Mouse (Mus musculus): ENCODE data around the gene Shb.

DNA sequence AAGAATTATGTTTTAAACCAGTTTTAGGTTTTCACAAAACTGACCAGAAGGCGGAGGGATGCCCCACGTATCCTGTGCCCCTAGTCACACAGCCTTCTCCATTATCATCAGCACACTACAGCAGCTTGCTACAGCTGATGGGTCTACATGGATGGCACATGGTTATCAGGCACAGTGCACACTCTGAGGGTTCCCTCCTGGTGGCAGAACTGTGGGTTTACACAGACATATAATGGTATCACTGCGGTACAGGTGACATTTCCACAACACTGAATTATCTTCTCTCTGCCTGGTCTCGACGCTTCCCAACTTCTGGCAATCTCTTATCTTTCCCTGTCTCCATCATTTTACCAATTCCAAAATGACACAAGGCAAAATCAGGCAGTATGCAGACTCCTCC is 69.6 kb downstream of the Shb start:
- TF ChIP-seq CTCF (IDR thresholded peaks at IDR 0.05; ENCODE audit: control insufficient read depth, insufficient read depth, low read length) (no peak), POLR2A (IDR thresholded peaks at IDR 0.05; ENCODE audit: borderline replicate concordance, control insufficient read depth, low read depth, low read length) (no peak)

All from bone marrow, adult 2 months (tissue).